Mouse (Mus musculus): Measurements from ENCODE around the gene Egfl7. TPM values are rescaled to one million over a fixed set of nuclear protein-coding genes. Genes with fewer than 3 reads are reported as not detected.
A peak's percentile ranks its signal among the peaks of the same experiment; 100 is the strongest.

Egfl7 gene
- polyA plus RNA-seq, 1 experiment from 2014 or later, result 88.5 TPM

DNA sequence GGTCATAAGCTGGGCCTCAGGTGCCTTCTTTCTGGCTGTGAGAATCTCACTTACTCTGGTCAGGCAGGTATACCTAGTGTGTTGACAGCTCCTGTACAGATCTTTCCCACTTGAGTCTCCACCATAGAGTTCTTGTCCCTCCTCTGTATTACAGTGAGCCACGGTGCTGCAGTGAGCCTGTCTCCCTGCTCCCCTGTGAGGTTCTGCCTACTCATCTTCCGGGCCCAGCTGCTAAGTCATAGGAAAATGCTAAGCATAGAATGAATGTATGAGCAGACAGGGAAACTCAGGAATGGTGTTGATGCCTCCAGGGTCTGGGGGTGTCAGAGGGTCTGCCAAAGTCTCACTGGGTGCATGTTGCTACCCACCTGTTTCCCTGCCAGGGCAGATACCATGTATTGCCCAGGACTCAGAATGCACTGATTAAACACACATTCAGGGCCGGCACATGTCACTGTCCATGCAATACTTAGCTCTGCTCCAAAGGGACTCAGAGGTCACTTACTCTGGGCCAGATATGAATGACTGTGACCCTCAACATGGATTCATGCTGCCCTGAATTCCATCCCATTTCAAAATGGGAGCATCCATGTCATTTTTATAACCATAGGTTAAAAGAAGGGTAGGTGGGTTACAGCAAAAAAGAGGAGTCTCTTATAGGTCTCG, 35.8 kb downstream of the Egfl7 start:
- H3K9me3 ChIP-seq, result no peaks in the 10 kb centered on the region
- H3K4me3 ChIP-seq, result no peak overlapping the region
- no peaks in the 10 kb centered on the region for H3K27me3 ChIP-seq
- no peak overlapping the region for H3K9ac ChIP-seq
- no peaks in the 10 kb centered on the region for H3K4me1 ChIP-seq
- H3K36me3 ChIP-seq, result no peaks in the 10 kb centered on the region
- WGBS, result 84% methylated on average over 4 of the region's 4 CpGs
- no peak overlapping the region for H3K27ac ChIP-seq
- ATAC-seq (ENCODE audit: insufficient number of reproducible peaks, insufficient read depth, low FRiP score, low TSS enrichment, low read depth), result no peak
- H3K4me2 ChIP-seq, result no peak overlapping the region

DNA sequence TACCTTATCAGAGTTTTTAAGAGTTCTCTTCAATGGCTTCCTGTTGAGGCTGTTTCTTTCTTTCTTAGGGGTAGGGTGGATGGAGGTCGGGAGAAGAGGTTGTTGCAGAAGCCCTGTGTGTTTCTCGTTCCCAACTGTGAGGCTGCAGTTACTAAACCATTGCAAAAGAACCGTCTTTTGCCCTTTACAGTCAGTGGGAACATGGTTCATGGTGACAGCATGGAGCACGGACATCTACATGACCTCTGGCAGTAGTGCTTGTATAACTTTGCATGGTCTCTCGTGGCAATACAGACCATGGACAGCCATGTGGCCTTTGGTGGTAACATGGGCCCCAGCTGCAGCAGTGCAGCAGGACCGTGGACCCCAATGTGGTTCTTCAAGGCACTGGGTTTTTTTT, 37.5 kb downstream of the Egfl7 start:
- no peak for ATAC-seq (ENCODE audit: insufficient number of reproducible peaks, insufficient read depth, low FRiP score, low TSS enrichment, low read depth)
- Histone ChIP-seq H3K27me3 (no peaks in the 10 kb centered on the region), H3K4me3 (no peak overlapping the region), H3K27ac (no peak overlapping the region), H3K9ac (no peak overlapping the region), H3K36me3 (no peaks in the 10 kb centered on the region), H3K9me3 (no peaks in the 10 kb centered on the region), H3K4me2 (no peak overlapping the region), H3K4me1 (no peaks in the 10 kb centered on the region; the same call in 1 of the 2 replicates)
- 76% methylated on average over 6 of the region's 6 CpGs for WGBS

DNA sequence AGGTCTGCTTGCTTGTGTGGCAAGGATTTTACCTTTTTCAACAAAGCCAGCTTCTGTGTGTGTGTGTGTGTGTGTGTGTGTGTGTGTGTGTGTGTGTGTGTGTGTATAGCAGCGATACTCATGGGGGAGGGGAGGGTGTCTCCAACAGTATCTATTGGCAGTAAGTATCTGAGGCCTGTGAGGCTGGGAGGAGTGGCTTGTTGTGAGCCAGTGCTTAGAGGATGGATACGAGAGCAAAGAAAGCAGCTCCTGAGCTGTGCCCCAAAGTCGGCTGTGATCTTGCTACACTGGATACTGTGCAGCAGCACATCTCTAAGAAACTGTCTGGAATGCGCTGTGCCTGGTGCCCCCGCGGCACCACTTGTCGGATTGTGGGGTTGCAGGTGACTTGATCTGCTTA, 38.1 kb downstream of the Egfl7 start:
- H3K27me3 ChIP-seq, result no peaks in the 10 kb centered on the region
- H3K36me3 ChIP-seq, result no peaks in the 10 kb centered on the region
- no peak overlapping the region for H3K4me3 ChIP-seq
- no peak overlapping the region for H3K27ac ChIP-seq
- H3K4me2 ChIP-seq, result no peak overlapping the region
- WGBS, result 54% methylated on average over 7 of the region's 7 CpGs
- peak overlapping the region; percentile 21; the same call in 1 of the 2 replicates for H3K9ac ChIP-seq
- H3K9me3 ChIP-seq, result no peaks in the 10 kb centered on the region
- ATAC-seq (ENCODE audit: insufficient number of reproducible peaks, insufficient read depth, low FRiP score, low TSS enrichment, low read depth), result no peak
- no peaks in the 10 kb centered on the region; the same call in 1 of the 2 replicates for H3K4me1 ChIP-seq

DNA sequence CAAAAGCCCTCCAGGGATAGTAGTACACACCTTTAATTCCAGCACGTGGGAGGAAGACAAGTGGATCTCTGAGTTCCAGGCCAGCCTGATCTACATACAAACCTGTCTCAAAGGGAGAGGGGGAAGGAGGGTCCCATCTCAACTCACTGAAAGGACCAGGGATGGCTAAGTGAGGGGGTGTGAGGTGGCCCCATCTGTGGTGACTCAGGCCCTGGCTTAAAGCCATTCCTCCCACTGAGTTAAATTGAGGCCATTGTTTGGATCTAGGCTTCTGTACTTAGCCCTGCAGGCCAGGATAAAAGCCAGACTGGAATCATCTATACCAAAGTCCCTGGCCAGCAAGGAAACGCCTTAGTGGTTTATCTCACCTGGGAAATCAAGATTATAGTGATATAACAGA, 41.4 kb downstream of the Egfl7 start:
- Histone ChIP-seq H3K4me1 (no peaks in the 10 kb centered on the region; the same call in 1 of the 2 replicates), H3K4me2 (no peak overlapping the region), H3K9ac (no peak overlapping the region), H3K27ac (no peak overlapping the region), H3K9me3 (no peaks in the 10 kb centered on the region), H3K27me3 (no peaks in the 10 kb centered on the region), H3K4me3 (no peak overlapping the region), H3K36me3 (no peaks in the 10 kb centered on the region)
- no peak for ATAC-seq (ENCODE audit: insufficient number of reproducible peaks, insufficient read depth, low FRiP score, low TSS enrichment, low read depth)
- 35% methylated on average over 2 of the region's 2 CpGs for WGBS

DNA sequence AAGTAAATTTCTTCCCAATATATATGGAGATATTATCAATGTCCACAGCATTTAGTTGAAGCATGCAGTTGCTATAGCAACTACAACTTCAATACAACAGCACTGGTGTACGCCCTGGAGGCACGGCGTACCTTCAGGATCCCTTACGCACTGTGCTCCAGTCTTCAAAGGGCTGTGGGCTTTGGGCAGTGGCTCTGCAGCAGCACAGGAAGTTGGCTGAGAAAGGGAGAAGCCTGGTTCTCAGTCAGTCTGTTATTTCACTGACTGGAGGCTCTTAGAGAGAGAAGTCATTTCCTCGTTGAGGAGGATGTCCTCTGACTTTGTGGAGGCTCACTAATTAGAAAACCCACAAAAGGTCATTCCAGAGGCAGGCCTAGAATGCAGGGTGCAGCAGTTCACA, 43.2 kb downstream of the Egfl7 start:
- no peak overlapping the region for H3K9ac ChIP-seq
- no peak for ATAC-seq (ENCODE audit: insufficient number of reproducible peaks, insufficient read depth, low FRiP score, low TSS enrichment, low read depth)
- no peaks in the 10 kb centered on the region for H3K27me3 ChIP-seq
- peaks cover 4% of the 10 kb centered on the region; the same call in 1 of the 2 replicates for H3K4me1 ChIP-seq
- 43% methylated on average over 5 of the region's 5 CpGs for WGBS
- H3K4me2 ChIP-seq, result no peak overlapping the region
- H3K9me3 ChIP-seq, result no peaks in the 10 kb centered on the region
- no peak overlapping the region for H3K27ac ChIP-seq
- H3K36me3 ChIP-seq, result no peaks in the 10 kb centered on the region
- no peak overlapping the region for H3K4me3 ChIP-seq

DNA sequence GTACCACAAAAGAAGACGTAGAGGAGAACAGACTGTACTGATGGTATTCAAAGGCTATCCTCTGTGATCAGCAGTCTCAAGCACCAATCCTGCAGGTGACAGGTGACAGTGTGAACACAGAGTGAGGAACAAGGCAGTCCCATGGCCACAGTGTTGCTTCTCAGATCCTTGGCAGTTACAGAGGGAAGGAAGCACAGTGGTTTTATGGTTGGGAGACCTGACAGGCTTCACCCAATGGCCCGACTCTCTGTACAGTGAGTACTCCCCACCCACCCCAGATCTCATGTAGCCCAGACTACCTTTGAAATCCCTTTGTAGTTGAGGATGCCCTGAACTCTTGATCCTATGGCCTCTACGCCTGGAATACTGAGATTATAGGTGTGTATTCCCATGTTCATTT, 45.6 kb downstream of the Egfl7 start:
- peaks cover 20% of the 10 kb centered on the region for H3K4me1 ChIP-seq
- WGBS, result 79% methylated on average over 3 of the region's 3 CpGs
- H3K36me3 ChIP-seq, result no peaks in the 10 kb centered on the region
- no peak overlapping the region for H3K9ac ChIP-seq
- H3K9me3 ChIP-seq, result no peaks in the 10 kb centered on the region
- no peak overlapping the region for H3K27ac ChIP-seq
- ATAC-seq (ENCODE audit: insufficient number of reproducible peaks, insufficient read depth, low FRiP score, low TSS enrichment, low read depth), result no peak
- H3K4me2 ChIP-seq, result no peak overlapping the region
- no peaks in the 10 kb centered on the region for H3K27me3 ChIP-seq
- no peak overlapping the region for H3K4me3 ChIP-seq

DNA sequence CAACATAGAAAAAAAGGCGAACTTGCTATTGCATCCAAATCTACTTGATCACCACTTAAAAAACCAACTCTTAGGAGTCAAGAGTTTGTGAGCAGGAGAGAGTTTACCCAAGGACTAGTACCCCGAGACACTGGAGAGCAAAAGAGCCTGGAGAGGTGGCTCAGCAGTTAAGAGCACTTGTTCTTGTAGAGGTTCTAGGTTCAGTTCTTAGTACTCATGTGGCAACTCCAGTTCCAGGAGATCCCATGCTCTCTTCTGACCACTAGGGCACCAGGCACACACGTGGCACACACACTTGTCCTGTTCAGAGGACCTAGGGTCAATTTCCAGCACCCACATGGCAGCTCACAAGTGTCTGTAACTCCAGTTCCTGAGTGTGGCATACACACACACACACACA, 46.3 kb downstream of the Egfl7 start:
- WGBS, result 66% methylated on average over 3 of the region's 3 CpGs
- H3K9ac ChIP-seq, result no peak overlapping the region
- ATAC-seq (ENCODE audit: insufficient number of reproducible peaks, insufficient read depth, low FRiP score, low TSS enrichment, low read depth), result no peak
- H3K27me3 ChIP-seq, result no peaks in the 10 kb centered on the region
- H3K4me3 ChIP-seq, result no peak overlapping the region
- peaks cover 20% of the 10 kb centered on the region for H3K4me1 ChIP-seq
- H3K27ac ChIP-seq, result no peak overlapping the region
- H3K36me3 ChIP-seq, result 0 out of 2 replicates have a peak, but pooled peaks cover 3% of the 10 kb centered on the region
- no peaks in the 10 kb centered on the region for H3K9me3 ChIP-seq
- H3K4me2 ChIP-seq, result no peak overlapping the region

DNA sequence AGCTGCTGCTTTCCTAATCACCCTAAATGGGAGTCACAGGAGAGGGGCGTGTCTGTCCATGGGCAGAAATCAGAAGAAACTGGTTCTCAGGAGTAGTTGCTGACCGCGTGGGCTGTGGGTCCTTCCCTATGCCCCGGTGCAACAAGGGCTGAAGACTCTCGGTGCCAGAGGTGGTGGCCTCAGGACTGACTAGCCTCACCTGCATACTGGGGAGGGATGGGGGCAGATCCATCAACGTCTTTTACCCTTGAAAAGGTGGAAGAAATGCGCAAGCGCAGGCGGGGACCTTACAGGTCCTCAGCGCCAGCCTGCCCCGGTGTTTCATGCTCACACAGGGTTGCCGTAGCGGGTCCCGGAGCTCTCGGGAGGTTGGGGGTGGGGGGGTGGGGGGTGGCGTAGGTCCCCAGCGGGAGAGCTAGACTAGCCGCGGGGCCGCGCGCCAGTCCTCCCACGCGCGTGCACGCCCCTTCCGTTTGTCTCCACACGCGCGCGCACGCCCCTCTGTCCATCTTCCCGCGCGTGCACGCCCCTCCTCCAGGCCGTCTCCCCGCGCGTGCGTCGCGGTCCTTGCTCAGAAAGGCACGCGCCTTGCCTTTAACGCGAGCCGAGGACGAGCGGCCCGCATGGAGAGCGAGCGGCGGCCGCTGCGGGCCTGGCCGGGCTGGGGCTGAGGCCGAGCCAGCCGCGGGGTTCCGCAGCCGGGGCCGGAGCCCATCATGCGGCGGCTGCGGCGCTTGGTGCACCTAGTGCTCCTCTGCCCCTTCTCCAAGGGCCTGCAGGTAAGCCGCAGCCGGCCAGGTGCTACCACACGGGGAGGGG, 48.3 kb downstream of the Egfl7 start, which contains the start of gene Fam69b:
Gene Fam69b (plus strand): TSS at position 537 of the 819 bp plus-strand sequence.
- H3K9ac ChIP-seq, result peak within 1 kb of the TSS; percentile 96
- H3K36me3 ChIP-seq, result 0 out of 2 replicates have a peak, but pooled peaks cover 8% of the 10 kb centered on the region
- H3K27me3 ChIP-seq, result no peaks in the 10 kb centered on the region
- ATAC-seq (ENCODE audit: insufficient number of reproducible peaks, insufficient read depth, low FRiP score, low TSS enrichment, low read depth), result peak; percentile 37
- WGBS, result 1% methylated on average over 61 of the region's 70 CpGs
- H3K4me1 ChIP-seq, result peaks cover 26% of the 10 kb centered on the region
- H3K9me3 ChIP-seq, result no peaks in the 10 kb centered on the region
- H3K4me2 ChIP-seq, result peak within 1 kb of the TSS; percentile 88
- peak within 1 kb of the TSS; percentile 84 for H3K4me3 ChIP-seq
- H3K27ac ChIP-seq, result peak within 1 kb of the TSS; percentile 77

DNA sequence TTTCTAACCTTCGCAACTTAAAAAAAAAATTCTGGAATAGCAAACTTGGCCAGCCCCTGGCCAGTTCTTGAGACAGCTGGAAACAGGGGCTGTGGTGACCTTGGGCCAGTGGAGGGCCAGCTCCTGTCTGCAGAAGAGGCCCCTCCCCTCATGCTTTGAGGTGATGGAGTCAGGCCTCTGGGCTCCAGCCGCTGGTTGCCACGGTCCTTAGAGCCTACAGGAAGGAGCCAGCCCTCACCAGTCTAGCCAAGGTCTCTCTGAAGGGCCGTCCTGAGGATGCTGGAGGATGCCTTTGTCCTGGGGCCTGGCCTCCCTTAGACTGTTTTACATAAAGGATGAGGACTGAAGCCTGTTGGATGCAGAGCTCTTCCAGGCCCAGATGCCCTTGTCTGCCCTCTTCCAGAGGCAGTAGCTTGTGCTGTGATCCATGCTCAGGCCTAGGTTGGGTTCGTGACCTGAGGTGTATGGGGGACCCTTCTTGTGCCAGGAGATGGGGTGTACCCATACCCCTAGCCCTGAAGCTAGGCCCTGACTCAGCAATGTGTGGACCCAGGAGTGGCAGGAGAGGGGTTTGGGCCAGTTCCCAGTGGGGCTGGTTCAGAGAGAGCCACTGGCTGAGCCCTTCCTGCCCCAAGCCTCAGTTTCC, 49.1 kb downstream of the Egfl7 start:
- peak overlapping the region; percentile 88 for H3K4me2 ChIP-seq
- 0 out of 2 replicates have a peak, but pooled peaks have one; percentile 17 for ATAC-seq (ENCODE audit: insufficient number of reproducible peaks, insufficient read depth, low FRiP score, low TSS enrichment, low read depth)
- peak overlapping the region; percentile 96 for H3K9ac ChIP-seq
- H3K9me3 ChIP-seq, result no peaks in the 10 kb centered on the region
- H3K27ac ChIP-seq, result peak overlapping the region; percentile 77
- H3K27me3 ChIP-seq, result no peaks in the 10 kb centered on the region
- peak overlapping the region; percentile 84 for H3K4me3 ChIP-seq
- 0 out of 2 replicates have a peak, but pooled peaks cover 8% of the 10 kb centered on the region for H3K36me3 ChIP-seq
- WGBS, result 19% methylated on average over 5 of the region's 5 CpGs
- H3K4me1 ChIP-seq, result peaks cover 26% of the 10 kb centered on the region

DNA sequence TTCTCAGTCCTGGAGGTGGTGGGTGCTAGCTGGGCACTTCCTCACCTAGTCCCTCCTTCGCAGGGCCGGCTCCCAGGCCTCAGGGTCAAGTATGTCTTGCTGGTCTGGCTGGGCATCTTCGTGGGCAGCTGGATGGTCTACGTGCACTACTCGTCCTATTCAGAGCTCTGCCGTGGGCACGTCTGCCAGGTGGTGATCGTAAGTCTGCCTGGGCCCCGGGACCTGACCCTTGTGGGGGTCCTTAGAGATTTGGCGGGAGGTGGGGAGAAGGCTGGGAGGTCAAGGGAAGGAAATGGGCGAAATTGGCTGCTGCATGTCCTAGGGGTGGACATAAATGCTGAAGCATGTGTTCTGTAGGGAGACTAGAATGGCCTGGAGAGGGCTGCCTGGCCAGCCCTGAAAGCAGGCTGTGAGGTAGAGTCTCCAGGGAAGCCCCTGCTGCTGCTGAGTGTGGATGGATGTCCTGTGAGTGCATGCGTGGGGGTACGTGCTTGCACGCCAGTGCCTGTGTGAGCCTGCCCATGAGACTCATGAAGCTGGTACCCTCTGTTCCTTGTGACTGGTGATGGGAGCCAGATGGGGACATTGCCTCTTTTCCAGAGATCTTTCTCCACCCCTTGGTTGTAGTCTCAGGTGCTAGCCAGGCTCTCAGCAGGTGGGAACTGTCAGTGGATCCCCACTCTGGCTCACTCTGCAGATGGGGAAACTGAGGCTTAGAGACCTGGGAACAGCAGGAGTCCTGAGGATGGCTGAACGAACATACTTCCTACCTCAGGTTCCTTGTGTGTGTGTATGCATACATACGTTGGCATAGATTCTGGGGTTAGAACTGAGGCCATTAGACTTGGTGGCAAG, 53.0 kb downstream of the Egfl7 start:
- Histone ChIP-seq H3K27ac (0 out of 2 replicates have a peak overlapping the region, but pooled peaks have one; percentile 16), H3K4me1 (peaks cover 26% of the 10 kb centered on the region), H3K4me2 (no peak overlapping the region), H3K27me3 (no peaks in the 10 kb centered on the region), H3K9ac (peak overlapping the region; percentile 41), H3K4me3 (no peak overlapping the region), H3K36me3 (peaks cover 47% of the 10 kb centered on the region), H3K9me3 (no peaks in the 10 kb centered on the region)
- 80% methylated on average over 16 of the region's 16 CpGs for WGBS
- no peak for ATAC-seq (ENCODE audit: insufficient number of reproducible peaks, insufficient read depth, low FRiP score, low TSS enrichment, low read depth)

All from embryonic facial prominence, embryonic 13.5 days (tissue).